Mouse (Mus musculus): Measurements from ENCODE around the gene Pla2g1b.
"Not testable (repeated sequence)": the region's sequence is repeated elsewhere in the genome, so short reads cannot be mapped to it uniquely, and the experiment has no call there.

The Pla2g1b gene

DNA sequence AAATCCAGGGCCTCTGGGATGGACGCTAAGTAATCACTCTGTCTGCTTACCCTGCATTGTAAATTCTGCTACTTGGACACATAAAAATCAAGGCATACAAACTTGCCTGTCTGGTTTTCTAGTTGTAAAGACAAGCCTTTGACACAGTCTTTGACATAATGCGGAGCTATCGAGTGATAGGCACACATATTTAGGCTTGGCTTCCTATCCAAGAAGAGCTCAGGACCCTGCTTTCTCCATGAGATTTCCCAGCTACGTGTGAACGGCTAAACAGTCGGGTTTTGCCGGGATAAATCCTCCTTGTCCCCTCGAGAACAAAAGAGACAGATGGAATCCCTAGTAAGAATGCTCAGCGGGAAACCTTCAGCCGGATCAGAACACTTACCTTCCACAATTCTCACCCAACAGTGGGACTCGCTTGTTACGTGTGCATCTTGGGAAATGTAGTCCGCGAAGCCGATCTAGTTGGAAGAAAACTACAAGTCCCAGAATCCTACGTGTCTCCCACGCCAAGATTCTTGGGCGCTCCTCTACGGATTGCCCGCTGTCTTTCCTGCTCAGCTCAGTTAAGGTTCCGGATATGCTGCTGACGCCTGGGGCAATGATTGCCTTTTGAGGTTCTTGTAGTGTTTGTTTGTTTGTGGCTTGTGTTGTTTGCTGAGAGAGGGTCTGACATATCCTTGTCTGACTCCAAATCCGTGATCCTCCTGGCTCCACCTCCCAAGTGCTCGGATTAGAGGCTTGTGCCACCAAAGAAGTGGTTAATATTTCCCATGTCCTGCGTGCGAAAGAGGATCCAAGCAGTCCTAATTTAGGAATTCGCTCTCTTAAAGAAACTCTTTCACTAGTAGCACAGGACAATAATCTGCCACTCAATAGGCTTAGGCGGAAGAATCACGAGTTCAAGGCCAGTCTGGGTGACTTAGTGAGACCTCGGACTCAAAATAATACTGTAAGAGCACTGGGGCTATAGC lies 18.2 kb downstream of the Pla2g1b start, which contains the start of gene Sirt4:
TSS of gene Sirt4 (minus strand) at position 779 of the 974 bp plus-strand sequence.
- in situ Hi-C loops (cut with MboI, MseI) = no loop called here

DNA sequence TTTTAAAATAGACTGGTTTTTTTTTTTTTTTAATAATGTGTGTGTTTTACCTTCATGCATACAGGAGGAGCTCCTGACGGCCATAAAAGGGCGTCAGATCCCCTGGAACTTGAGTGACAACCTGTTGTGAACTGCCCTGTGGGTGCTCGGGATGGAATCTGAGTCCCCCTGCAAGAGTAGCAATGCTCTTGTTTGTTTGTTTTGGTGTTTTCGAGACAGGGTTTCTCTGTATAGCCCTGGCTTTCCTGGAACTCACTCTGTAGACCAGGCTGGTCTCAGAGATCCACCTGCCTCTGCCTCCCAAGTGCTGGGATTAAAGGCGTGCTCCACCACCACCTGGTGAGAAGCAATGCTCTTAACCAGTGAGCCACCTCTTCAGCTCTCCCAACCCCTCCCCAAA lies 18.9 kb downstream of the Pla2g1b start:
- in situ Hi-C loops (cut with MboI, MseI) = no loop called here

DNA sequence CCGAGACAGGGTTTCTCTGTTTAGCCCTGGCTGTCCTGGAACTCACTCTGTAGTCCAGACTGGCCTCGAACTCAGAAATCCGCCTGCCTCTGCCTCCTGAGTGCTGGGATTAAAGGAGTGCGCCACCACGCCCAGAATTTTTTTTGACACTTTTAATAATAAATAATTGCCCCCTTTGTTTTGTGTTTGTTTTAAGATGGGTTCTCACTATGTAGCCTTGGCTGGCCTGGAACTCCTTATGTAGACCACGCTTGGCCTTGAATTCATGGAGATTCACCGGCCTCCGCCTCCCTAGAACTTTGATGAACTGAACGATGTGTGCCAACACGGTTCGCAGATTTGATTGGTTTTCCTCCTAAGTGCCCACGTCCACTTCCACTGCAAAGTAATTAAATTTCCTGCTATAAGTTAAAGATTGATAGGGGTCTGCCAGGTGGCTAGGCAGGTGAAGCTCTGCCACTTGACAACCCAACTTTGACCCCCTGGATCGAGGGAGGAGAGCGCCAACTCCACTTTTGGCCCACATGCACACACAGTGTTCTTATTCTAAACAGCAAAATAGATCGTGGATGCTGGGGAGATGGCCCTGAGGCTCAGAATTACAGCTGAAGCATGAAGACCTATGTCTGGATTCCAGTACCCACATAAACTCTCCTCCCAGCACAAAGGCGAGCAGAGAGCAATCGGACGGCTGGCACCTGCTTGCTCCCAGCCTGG lies 19.6 kb downstream of the Pla2g1b start:
- in situ Hi-C loops (cut with MboI, MseI) = no loop called here

DNA sequence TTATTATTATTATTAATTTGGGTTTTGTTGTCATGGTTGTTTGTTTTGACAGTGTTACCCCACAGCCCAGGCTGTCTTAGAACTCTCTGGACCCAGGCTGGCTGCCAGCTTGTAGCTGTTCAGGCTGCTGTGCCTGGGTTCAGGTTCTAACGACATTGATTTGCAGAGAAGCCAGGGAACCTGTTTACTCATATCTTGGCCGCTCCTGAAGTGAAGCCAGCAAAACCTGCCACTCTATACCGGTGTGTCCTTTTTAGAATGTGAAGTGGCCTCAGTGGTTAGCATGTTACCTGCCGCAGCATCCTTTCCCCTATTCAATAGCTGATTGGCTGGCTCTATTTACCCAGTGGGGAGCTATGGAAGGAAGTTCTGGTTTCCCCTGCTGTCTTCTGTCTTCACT lies 20.7 kb downstream of the Pla2g1b start:
- in situ Hi-C loops (cut with MboI, MseI) = no loop called here

DNA sequence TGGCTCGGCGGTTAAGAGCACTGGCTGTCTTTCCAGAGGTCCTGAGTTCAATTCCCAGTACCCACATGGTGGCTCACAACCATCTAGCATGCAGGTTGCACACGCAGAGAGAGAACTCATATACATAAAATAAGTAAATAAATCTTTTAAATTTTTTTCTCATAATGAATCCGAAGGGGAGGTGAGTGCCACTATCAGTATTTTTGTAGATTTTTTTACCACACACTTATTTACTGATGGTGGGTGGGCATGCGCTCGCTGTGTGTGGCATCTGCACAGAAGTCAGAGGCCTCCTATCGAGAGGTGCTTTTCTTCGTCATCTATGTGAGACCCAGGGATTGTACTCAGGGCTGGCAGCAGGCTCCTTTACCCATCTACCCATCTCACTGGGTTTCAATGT lies 21.3 kb downstream of the Pla2g1b start:
- in situ Hi-C loops (cut with MboI, MseI) = no loop called here

DNA sequence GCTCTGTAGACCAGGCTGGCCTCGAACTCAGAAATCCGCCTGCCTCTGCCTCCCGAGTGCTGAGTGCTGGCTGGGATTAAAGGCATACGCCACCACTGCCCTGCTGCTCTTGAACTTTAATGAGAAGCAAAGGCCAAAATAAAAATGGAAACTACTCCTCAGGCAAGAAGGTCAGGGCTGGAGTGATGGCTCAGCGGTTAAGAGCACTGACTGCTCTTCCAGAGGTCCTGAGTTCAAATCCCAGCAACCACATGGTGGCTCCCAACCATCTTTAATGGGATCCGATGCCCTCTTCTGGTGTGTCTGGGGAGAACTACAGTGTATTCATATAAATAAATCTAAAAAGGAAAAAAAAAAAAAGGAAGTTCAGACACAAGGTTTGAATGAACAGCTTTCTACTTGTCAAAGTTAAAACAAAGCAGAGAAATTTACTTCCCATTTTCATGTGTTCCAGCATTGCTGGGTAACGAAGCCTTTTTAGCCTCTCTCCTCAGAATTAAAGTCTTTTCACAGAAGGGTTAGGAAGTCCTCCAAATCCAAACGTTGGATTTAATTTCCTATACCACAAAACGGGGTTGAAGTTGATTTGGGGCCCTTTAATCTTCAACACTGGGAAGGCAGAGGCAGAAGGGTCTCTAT lies 22.0 kb downstream of the Pla2g1b start:
- in situ Hi-C loops (cut with MboI, MseI) = no loop called here

DNA sequence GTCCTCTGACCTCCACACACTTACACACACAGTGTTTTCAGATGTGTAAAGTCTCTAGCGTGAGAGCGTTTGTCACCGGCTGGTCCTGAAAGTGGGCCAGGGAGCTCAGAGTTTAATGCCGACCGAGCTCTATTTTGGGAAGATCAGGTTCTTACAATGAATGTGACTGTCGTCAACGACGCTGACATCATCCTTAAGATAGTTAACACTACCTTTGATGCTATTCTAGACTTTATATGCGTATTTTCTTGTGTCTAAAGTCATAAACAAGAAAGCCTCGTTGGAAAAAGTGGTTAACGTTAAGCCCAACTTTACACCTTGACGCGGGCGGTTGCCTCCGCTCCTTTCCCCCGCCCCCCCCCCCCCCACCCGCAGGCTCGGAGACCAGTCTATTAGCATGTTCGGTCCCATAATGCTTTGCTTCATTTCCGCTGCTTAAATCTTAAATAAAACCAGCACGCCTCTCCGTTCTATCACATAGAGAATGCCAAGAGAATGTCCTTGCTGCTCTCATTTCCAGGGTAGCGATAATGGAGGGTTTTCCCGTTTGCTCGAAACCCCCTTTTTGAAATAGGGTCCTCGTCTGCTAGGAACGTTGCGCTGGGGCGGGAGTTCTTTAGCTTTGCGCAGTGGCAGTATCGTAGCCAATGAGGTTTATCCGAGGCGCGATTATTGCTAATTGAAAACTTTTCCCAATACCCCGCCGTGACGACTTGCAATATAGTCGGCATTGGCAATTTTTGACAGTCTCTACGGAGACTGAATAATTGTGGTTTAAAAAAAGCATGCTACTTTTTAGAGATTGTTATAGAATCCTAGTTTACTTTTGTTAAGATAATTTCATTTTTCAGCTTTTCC lies 23.0 kb downstream of the Pla2g1b start:
- in situ Hi-C loops (cut with MboI, MseI) = no loop called here

DNA sequence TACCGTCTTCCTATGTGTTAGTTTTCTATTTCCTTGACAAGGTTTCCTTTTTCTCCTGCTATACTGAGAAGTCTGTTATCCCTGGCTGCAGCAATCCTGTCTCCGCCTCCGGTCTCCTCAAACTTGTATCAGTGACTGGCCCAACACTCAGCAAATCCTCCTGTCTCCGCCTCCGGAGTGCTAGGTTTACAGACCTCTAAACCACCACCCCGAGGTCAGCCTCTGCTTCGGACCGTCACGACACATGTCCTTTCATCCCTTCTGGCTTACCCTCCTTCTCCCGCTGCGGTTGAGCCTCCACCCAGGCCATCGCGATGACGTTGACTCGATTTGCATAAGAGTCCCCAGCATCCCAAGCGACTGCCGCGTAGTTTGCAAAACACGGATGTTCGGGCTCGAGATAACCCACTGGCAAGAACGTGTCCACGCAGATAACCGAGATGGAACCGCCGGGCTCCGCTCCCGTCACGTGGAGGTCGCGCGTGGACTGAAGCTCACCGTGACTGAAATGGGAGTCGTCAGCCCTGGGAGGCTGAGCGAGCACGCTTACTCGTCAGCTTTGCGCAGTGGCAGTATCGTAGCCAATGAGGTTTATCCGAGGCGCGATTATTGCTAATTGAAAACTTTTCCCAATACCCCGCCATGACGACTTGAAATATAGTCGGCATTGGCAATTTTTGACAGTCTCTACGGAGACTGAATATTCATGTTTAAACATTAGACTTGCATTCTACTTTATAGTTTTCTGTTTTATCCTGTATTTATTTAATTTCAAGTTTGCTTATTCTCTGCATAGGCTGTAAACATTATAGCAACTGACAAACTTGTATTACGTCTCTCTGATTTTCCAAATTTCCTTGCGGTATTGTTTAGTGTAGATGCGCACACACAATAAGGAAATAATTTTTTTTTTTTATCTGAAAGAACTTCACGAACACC lies 23.9 kb downstream of the Pla2g1b start:
- in situ Hi-C loops (cut with MboI, MseI) = no loop called here

DNA sequence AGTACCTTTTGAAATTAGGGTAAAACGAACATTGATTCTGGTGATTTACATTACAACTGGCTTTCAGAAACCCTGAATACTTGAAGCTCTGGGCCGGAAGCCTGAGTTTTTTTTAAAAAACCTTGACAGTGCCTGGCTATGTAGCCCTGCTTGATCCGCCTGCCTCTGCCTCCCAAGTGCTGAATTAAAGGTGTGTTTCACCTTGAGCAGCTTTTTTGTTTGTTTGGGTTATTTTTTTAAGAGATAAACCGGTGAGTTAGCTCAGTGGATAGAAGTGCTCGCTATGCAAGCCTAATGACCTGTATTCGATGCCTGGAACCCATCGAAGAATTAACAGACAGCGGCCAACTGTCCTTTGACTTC lies 24.6 kb downstream of the Pla2g1b start:
- in situ Hi-C loops (cut with MboI, MseI) = no loop called here

DNA sequence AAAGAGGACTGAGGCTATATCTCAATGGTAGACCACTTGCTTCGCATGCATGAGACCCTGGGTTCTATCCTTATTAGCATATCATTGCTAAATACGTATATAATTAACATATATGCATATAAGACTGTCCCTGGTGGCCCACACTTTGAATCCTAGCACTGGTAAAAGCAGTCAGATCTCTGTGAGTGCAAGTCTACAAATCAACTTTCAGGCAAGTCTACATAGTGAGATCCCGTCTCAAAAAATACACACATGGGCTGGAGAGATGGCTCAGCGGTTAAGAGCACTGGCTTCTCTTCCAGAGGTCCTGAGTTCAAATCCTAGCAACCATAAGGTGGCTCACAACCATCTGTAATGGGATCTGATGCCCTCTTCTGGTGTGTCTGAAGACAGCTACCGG lies 25.0 kb downstream of the Pla2g1b start:
- in situ Hi-C loops (cut with MboI, MseI) = no loop called here

DNA sequence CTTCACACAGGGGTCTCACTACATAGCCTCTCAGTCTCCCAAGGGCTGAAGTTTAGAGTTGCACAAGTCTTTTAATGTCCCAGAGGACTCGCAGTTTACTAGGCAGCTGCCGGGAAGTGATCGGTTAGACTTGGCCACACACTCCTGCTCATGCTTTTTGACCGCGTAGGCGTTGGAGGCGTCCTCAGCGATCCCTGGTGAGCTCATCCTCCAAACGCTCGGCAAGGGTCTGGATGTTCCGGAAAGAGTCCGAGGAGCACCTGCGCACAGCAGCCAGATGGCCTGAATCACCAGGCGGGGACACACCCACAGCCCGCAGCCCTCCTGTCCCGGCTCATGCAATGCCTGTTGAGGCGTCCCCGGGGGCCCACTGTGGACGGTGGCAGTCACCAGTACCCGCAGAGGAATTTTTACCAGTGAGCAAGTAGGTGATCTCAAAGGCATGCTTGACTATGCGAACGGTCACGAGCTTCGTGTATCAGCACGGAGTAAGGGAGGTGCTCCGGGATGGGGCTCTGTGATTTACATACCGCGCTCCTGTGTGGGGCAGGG lies 25.8 kb downstream of the Pla2g1b start:
- in situ Hi-C loops (cut with MboI, MseI) = no loop called here

DNA sequence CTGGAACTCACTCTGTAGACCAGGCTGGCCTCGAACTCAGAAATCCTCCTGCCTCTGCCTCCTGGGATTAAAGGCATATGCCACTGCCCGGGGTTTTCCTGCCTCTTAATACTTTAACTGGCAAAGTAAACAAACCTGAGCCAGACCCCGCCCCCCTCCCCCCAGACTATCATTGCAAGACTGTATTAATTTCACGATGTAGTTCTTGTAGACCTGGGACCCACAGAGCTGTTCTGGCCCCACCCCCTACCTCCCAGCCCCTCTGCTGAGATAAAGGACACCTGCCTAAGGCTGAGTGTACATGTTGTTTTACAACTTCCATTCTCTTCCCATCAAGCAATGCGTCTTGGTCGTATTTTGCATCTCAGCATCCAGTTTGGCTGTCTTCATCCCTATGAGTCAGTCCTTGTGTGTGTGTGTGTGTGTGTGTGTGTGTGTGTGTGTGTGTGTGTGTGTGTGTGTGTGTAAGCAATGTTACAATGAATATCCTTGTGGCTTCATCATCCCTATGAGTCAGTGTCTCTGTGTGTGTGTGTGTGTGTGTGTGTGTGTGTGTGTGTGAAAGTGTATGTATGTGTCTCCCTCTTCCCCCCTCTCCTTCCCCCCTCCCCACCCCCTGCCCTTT lies 26.8 kb downstream of the Pla2g1b start:
- in situ Hi-C loops (cut with MboI, MseI) = no loop called here

DNA sequence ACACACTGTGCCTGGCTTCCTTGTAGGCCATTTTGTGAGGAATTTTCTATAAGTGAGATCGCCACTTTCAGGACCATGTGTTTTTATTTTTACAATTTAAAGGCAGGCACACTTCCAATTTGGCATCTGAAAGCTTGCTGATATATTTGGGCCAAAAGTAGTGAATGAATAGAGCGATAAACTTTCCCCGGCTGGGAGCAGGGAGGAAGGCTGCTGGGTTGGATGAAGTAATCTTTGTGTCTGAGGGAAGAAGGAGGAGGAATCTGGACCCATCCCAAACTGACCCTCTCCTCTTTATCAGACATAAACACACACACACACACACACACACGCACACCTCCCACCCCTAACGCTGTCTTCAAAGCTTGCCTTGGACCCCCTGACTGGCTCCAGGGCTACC lies 27.4 kb downstream of the Pla2g1b start:
- in situ Hi-C loops (cut with MboI, MseI) = no loop called here

DNA sequence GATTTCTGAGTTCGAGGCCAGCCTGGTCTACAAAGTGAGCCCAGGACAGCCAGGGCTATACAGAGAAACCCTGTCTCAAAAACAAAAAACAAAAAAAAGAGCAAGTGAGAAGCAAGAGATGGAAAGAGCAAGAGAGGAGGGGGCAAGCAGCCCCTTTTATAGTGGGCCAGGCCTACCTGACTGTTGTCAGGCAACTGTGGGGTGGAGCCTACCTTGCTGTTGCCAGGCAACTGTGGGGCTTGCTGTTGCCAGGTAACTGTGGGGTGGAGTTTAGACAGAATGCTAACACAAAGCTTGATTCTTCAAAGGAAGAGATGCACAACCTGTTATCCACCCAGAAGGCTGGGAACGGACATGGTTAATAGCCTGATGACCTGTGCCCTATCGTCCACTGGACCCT lies 29.6 kb downstream of the Pla2g1b start:
- in situ Hi-C loops (cut with MboI, MseI) = not testable (repeated sequence)

DNA sequence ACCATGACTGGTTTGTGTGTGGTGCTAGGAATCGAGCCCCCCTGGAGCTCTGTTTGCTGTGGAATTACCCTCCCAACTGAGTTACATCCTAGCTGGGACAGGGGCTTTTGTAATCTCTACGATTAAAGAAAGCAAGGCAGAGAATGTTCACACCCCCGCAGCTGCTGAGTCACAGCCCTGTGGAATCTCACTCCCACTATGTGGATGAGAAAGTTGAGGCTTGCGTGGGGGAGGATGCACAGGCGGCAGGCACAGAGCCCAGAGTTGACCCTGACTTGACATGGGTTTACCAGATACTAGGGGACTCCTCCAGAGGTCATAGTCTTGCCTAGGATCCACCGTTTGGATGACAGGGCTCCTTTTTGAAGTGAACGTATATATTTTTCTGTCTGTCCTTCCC lies 31.0 kb downstream of the Pla2g1b start:
- in situ Hi-C loops (cut with MboI, MseI) = no loop called here

DNA sequence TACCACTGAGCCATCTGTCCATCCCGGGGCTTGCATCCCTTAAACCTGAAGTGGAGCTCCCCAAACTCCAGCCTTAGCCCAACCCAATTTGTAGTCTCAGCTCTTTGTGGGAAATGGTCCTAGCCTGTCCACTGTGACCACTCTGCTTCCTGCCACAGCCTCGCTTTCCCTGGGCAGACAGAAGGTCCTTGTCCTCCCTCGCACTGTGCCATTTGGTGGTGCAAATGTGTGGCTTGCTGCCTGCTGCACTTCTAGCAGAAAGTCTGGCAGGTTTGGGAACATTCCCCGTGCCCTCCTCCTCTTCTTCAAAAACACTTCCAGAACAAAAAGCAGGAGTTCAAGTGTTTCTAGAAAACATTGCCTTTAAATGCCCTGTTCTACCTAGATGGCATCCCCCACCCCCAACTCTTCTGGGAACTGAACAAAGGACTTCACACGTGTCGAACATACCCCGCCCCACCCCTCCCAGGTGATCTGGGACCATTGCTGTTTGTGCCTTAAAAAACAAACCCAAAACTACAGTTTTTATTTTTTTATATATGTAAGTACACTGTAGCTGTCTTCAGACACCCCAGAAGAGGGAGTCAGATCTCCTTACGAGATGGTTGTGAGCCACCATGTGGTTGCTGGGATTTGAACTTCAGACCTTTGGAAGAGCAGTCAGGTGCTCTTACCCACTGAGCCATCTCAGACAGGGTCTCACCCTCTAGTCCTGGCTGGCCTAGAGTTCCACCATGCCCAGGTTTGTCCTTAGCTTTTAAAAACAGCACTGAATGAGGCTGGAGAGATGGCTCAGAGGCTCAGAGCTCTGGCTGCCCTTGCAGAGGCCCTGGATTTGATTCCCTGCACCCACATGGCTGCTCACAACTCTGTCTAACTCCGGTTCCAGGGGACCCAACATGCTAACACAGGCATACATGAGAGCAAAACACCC lies 32.5 kb downstream of the Pla2g1b start:
- in situ Hi-C loops (cut with MboI, MseI) = no loop called here

DNA sequence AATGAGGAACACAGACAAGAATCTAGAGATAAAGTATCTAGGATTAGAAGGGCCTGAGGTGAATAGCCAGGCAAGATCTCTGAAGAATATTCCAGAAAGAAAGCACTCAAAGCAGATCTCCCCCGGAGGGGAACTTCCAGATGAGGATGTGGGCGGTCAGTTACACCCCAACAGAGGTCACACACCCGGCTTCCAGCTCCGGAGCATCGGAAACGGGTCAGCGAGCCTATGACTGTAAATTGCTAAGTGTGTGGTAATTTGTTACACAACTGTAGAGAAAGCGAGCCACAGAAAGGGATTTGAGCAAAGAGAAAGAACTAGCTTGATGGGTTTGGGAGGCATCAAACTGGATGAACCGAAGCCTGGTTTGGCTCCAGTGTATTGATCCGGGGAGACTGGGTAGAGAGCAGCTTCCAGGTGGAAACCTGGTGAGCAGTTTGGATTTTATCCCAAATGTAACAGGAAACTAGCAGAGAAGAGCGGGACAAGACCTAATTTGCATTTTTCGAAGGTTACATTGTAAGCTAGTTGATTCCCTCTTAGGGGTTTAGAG lies 34.4 kb downstream of the Pla2g1b start:
- in situ Hi-C loops (cut with MboI, MseI) = loop anchor here (5.0 kb wide), 2 partner anchors 42 to 122 kb away; no protein-coding TSS in a partner anchor

DNA sequence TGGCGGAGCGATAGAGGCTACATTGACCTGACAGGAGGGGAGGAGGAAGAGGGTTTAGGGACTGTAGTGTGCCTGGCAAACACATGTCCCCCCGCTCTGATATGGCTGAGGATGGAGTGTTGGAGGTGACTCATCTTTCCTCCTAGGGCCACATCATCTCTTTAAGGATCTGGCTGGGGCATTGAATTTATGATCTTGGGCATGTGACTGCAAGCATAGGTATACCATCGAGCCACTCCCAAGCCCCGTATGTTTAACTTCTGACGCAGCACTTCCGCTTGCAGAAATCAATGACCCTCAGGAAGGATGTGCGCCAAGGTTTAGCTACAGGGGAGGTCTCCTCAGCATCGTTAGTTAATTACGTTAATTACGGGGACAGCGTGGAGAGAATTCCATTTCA lies 37.0 kb downstream of the Pla2g1b start:
- in situ Hi-C loops (cut with MboI, MseI) = loop anchor here (5.0 kb wide), 2 partner anchors 39 to 119 kb away; no protein-coding TSS in a partner anchor
